Mouse (Mus musculus) adrenal gland, postnatal 36 days (tissue): Measurements from ENCODE around the gene Dzank1. TPM values are rescaled to one million over a fixed set of nuclear protein-coding genes. Genes with fewer than 3 reads are reported as not detected.

Experiments used
- total RNA-seq, 2 experiments: library from RNA; stranded (reverse); gene quantifications; 2 replicates each; pipeline ENCODE4 v1.2.3; 2021

Dzank1 gene
- total RNA-seq, 2 experiments from 2014 or later: 2.4 to 2.7 TPM

Other genes with a start within 250 kb of the Dzank1 start
- gene Ovol2, start 195.3 kb downstream of the Dzank1 start, total RNA-seq: not detected
- gene Kat14, start 158.4 kb downstream of the Dzank1 start, total RNA-seq: 10 to 100 TPM; 21.4 to 29.6 TPM
- gene Pet117, start 158.4 kb downstream of the Dzank1 start, total RNA-seq: 1 to 10 TPM; 3.2 to 6.4 TPM
- 10 to 100 TPM; 22.2 to 22.3 TPM for gene Polr3f, start 304 bp upstream of the Dzank1 start, total RNA-seq
- gene Rbbp9, start 23.5 kb upstream of the Dzank1 start, total RNA-seq: 10 to 100 TPM; 30.4 to 32.7 TPM
- gene Sec23b, start 28.8 kb upstream of the Dzank1 start, total RNA-seq: 100 to 1,000 TPM in 1 of 2 experiments, 10 to 100 TPM in 1; 89.6 to 101 TPM
- gene Smim26, start 66.6 kb upstream of the Dzank1 start, total RNA-seq: 10 to 100 TPM; 50.7 to 57.4 TPM
- 10 to 100 TPM; 15.8 to 20.0 TPM for gene Dtd1, start 72.5 kb upstream of the Dzank1 start, total RNA-seq